Mouse (Mus musculus) C2C12 (cell line): Measurements from ENCODE around the gene Mtg1. TPM values are rescaled to one million over a fixed set of nuclear protein-coding genes. Genes with fewer than 3 reads are reported as not detected.

ENCODE experiments used
- H3K27me3 ChIP-seq: one replicate; pipeline ENCODE4 v1.6.1; 2011; ENCODE audit not compliant: control insufficient read depth, insufficient read depth, insufficient read length
- H3K36me3 ChIP-seq: one replicate; pipeline ENCODE4 v1.6.1; 2011; ENCODE audit not compliant: control insufficient read depth, insufficient read depth
- H3K4me3 ChIP-seq: one replicate; pipeline ENCODE4 v1.5.1; 2011; ENCODE audit warnings: mild to moderate bottlenecking, control low read depth; ENCODE audit not compliant: poor library complexity, insufficient read depth, severe bottlenecking
- H3K79me2 ChIP-seq: one replicate; pipeline ENCODE4 v1.6.1; 2011; ENCODE audit not compliant: control insufficient read depth, insufficient read depth
- H3K79me3 ChIP-seq: one replicate; pipeline ENCODE4 v1.6.1; 2011; ENCODE audit warnings: low read depth, control low read depth
- H3ac ChIP-seq: one replicate; pipeline ENCODE3; 2011; ENCODE audit warnings: low read depth; ENCODE audit not compliant: control insufficient read depth, insufficient read length
- CEBPB ChIP-seq: IDR thresholded peaks from one replicate; pipeline ENCODE4 v1.6.1; 2011; ENCODE audit warnings: low read depth, mild to moderate bottlenecking, control low read depth, moderate library complexity
- CTCF ChIP-seq: IDR thresholded peaks from one replicate; pipeline ENCODE4 v1.5.1; 2011; ENCODE audit not compliant: control insufficient read depth, insufficient read depth, insufficient read length
- FOSL1 ChIP-seq: IDR thresholded peaks from one replicate; pipeline ENCODE4 v1.8.0; 2011; ENCODE audit warnings: mild to moderate bottlenecking, low read length; ENCODE audit not compliant: poor library complexity, insufficient read depth, severe bottlenecking
- MAX ChIP-seq: IDR thresholded peaks from one replicate; pipeline ENCODE4 v1.6.1; 2011; ENCODE audit warnings: mild to moderate bottlenecking, control low read depth
- MYOD1 ChIP-seq: IDR thresholded peaks from one replicate; pipeline ENCODE4 v1.6.1; 2011; ENCODE audit warnings: low read depth; ENCODE audit not compliant: control insufficient read depth, insufficient read length
- MYOG ChIP-seq: IDR thresholded peaks from one replicate; pipeline ENCODE4 v1.6.1; 2011; ENCODE audit not compliant: control insufficient read depth, insufficient read length; ENCODE audit errors: extremely low read depth
- USF1 ChIP-seq: IDR thresholded peaks from one replicate; pipeline ENCODE4 v1.6.1; 2011; ENCODE audit warnings: low read depth, mild to moderate bottlenecking, control low read depth, moderate library complexity
- polyA plus RNA-seq: library from polyadenylated mRNA; unstranded; fragments of >200 nt; fragmentation: generic; extraction: Trizol; gene quantifications from one replicate; pipeline ENCODE4 v1.2.1, GENCODE M21; 2012; ENCODE audit warnings: missing spikeins

Mtg1 gene
- polyA plus RNA-seq, 1 experiment, result 16.9 TPM

GRCm38 (mm10) chr7:140115583-140116328 lies 21.6 kb upstream of the Mtg1 start, which contains the start of gene Paox:
TSS of gene Paox (plus strand) at chr7:140115799.
- Histone ChIP-seq H3K36me3 (peaks cover 3% of the 10 kb centered on the region), H3K79me2 (peaks cover 19% of the 10 kb centered on the region), H3ac (peak within 1 kb of the TSS; percentile 82), H3K27me3 (no peaks in the 10 kb centered on the region), H3K79me3 (peaks cover 10% of the 10 kb centered on the region), H3K4me3 (peak within 1 kb of the TSS; percentile 45)
- TF ChIP-seq MYOG (no peak), FOSL1 (no peak), CEBPB (no peak), MAX (no peak), MYOD1 (no peak), USF1 (no peak), CTCF (no peak)

GRCm38 (mm10) chr7:140116329-140117054 lies 20.9 kb upstream of the Mtg1 start, which contains the start of gene Echs1:
TSS of gene Echs1 (minus strand) at chr7:140116476.
- TF ChIP-seq FOSL1 (no peak), CEBPB (peak; percentile 79), USF1 (peak; percentile 39), MYOG (no peak), MYOD1 (no peak), CTCF (no peak), MAX (no peak)
- peak within 1 kb of the TSS; percentile 45 for H3K4me3 ChIP-seq
- peaks cover 19% of the 10 kb centered on the region for H3K79me2 ChIP-seq
- peaks cover 10% of the 10 kb centered on the region for H3K79me3 ChIP-seq
- no peaks in the 10 kb centered on the region for H3K36me3 ChIP-seq
- peak within 1 kb of the TSS; percentile 82 for H3ac ChIP-seq
- no peaks in the 10 kb centered on the region for H3K27me3 ChIP-seq

- H3K36me3 ChIP-seq, result no peaks in the 10 kb centered on the region
- no peak for TF ChIP-seq MYOG
- no peak for TF ChIP-seq USF1
- TF ChIP-seq MYOD1, result no peak
- TF ChIP-seq CEBPB, result no peak
- no peak for TF ChIP-seq MAX
- TF ChIP-seq FOSL1, result no peak
- no peak for TF ChIP-seq CTCF
Observed at GRCm38 (mm10) chr7:140120484-140120883, 16.9 kb upstream of the Mtg1 start.

DNA sequence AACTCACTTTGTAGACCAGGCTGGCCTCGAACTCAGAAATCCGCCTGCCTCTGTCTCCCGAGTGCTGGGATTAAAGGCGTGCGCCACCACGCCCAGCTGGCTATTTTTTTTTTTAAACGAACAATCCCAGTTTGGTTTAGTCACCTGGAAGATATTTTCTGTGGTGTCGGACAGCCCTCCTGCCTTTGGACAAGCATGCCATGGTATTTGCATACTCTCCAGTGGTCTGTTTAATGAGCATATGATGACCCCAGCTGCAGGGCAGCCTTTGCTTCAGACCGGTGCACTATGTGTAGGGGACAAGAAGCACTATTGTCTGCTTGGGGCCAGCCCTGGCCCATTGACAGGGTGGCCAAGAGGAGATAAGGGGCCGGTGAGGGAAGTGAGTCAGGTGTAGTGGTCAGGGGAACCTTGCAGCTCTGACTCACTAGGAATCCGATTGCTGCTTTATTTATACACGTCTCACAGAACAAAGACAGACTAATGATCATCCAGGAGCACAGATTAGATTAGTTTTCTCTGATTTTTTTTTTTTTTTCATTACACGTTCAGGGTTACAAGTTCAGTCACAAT lies 15.9 kb upstream of the Mtg1 start:
- Histone ChIP-seq H3ac (no peak overlapping the region), H3K79me2 (no peaks in the 10 kb centered on the region), H3K27me3 (no peaks in the 10 kb centered on the region), H3K79me3 (no peaks in the 10 kb centered on the region), H3K36me3 (no peaks in the 10 kb centered on the region), H3K4me3 (no peak overlapping the region)
- TF ChIP-seq CEBPB, result no peak
- TF ChIP-seq MYOD1, result peak; percentile 45
- no peak for TF ChIP-seq FOSL1
- TF ChIP-seq USF1, result no peak

More at GRCm38 (mm10) chr7:140120484-140120883, 16.9 kb upstream of the Mtg1 start:
- H3K79me3 ChIP-seq, result peaks cover 2% of the 10 kb centered on the region
- no peak overlapping the region for H3ac ChIP-seq
- H3K79me2 ChIP-seq, result no peaks in the 10 kb centered on the region
- H3K4me3 ChIP-seq, result no peak overlapping the region
- H3K27me3 ChIP-seq, result no peaks in the 10 kb centered on the region

GRCm38 (mm10) chr7:140122765-140123164 lies 14.6 kb upstream of the Mtg1 start:
- Histone ChIP-seq H3ac (no peak overlapping the region), H3K79me2 (no peaks in the 10 kb centered on the region), H3K4me3 (no peak overlapping the region), H3K36me3 (no peaks in the 10 kb centered on the region), H3K79me3 (no peaks in the 10 kb centered on the region), H3K27me3 (no peaks in the 10 kb centered on the region)
- no peak for TF ChIP-seq MAX
- no peak for TF ChIP-seq MYOD1
- TF ChIP-seq CTCF, result no peak
- TF ChIP-seq FOSL1, result no peak
- TF ChIP-seq USF1, result no peak
- no peak for TF ChIP-seq MYOG
- TF ChIP-seq CEBPB, result no peak

- no peaks in the 10 kb centered on the region for H3K79me3 ChIP-seq
- no peaks in the 10 kb centered on the region for H3K36me3 ChIP-seq
- H3K4me3 ChIP-seq, result no peak overlapping the region
- TF ChIP-seq USF1 (no peak), FOSL1 (no peak), MYOG (no peak), MAX (no peak), MYOD1 (no peak), CEBPB (no peak), CTCF (no peak)
- no peaks in the 10 kb centered on the region for H3K27me3 ChIP-seq
- H3K79me2 ChIP-seq, result no peaks in the 10 kb centered on the region
- H3ac ChIP-seq, result no peak overlapping the region
Observed at GRCm38 (mm10) chr7:140124382-140124781, 13.0 kb upstream of the Mtg1 start.
